Mouse (Mus musculus) bone marrow macrophage, adult 2 months (primary cell): ENCODE data around the gene Nxph3.

Source experiments
- CTCF ChIP-seq: IDR thresholded peaks from 2 replicates; pipeline ENCODE4 v1.5.1; 2012; ENCODE audit warnings: low read depth, mild to moderate bottlenecking, low read length, moderate library complexity
- POLR2A ChIP-seq: IDR thresholded peaks from 2 replicates; pipeline ENCODE4 v1.6.1; 2012; ENCODE audit warnings: mild to moderate bottlenecking, low read depth, low read length, borderline replicate concordance

GRCm38 (mm10) chr11:95510631-95511030, 3.7 kb downstream of the Nxph3 start:
- TF ChIP-seq CTCF (no peak), POLR2A (no peak)
